Mouse (Mus musculus) intestine, embryonic 16.5 days (tissue): Measurements from ENCODE around the gene Soat2. TPM values are rescaled to one million over a fixed set of nuclear protein-coding genes. Genes with fewer than 3 reads are reported as not detected.

ENCODE experiments used
- ATAC-seq: fragments of 200-750 bp; cut with Nextera tagmentation; 2 replicates; pipeline ENCODE4 v1.8.0; 2017; ENCODE audit warnings: moderate TSS enrichment, moderate library complexity
- H3K27ac ChIP-seq: fragments of 300-500 bp; sonication (generic); 2 replicates; pipeline ENCODE4 v1.5.1; 2014; ENCODE audit warnings: mild to moderate bottlenecking, low read length
- H3K27me3 ChIP-seq: fragments of 300-500 bp; sonication (generic); replicated peaks from 2 replicates; pipeline ENCODE4 v1.6.1; 2014; ENCODE audit warnings: low read length, control low read depth, mixed read lengths; ENCODE audit not compliant: control insufficient read depth, insufficient read depth
- H3K36me3 ChIP-seq: fragments of 300-500 bp; sonication (generic); 2 replicates; pipeline ENCODE4 v1.6.1; 2014; ENCODE audit warnings: low read length, control low read depth; ENCODE audit not compliant: control insufficient read depth, insufficient read depth
- H3K4me1 ChIP-seq: fragments of 300-500 bp; sonication (generic); 2 replicates; pipeline ENCODE4 v1.6.1; 2014; ENCODE audit warnings: low read length, control low read depth, mixed read lengths; ENCODE audit not compliant: control insufficient read depth, insufficient read depth
- H3K4me2 ChIP-seq: fragments of 300-500 bp; sonication (generic); 2 replicates; pipeline ENCODE4 v1.6.1; 2014; ENCODE audit warnings: low read depth, low read length, control low read depth
- H3K4me3 ChIP-seq: fragments of 300-500 bp; sonication (generic); 2 replicates; pipeline ENCODE4 v1.5.1; 2014; ENCODE audit warnings: mild to moderate bottlenecking, low read length
- H3K9ac ChIP-seq: fragments of 300-500 bp; sonication (generic); 2 replicates; pipeline ENCODE4 v1.6.1; 2014; ENCODE audit warnings: low read depth, low read length
- H3K9me3 ChIP-seq: fragments of 300-500 bp; sonication (generic); 2 replicates; pipeline ENCODE4 v1.6.1; 2016; ENCODE audit warnings: low read length, control low read depth; ENCODE audit not compliant: control insufficient read depth
- WGBS: fragments of 180-500 bp; shearing (Covaris S2); extraction: QIAGEN DNeasy Blood & Tissue Kit; methylation state at CpG from one replicate; pipeline ENCODE4 v1.1.7; 2014; 5-methylcytosine and 5-hydroxymethylcytosine counted together
- polyA plus RNA-seq: library from polyadenylated mRNA; unstranded; fragments of >200 nt; fragmentation: Nextera tagmentation; extraction: Ambion mirVana; gene quantifications from 2 replicates; pipeline ENCODE4 v1.2.1, GENCODE M21; 2015

The Soat2 gene
- polyA plus RNA-seq, 1 experiment from 2014 or later = 25.0 TPM

- no peak overlapping the region for H3K4me2 ChIP-seq
- H3K4me1 ChIP-seq = peaks cover 16% of the 10 kb centered on the region; the same call in 1 of the 2 replicates
- no peak overlapping the region for H3K27ac ChIP-seq
- no peak for ATAC-seq
- WGBS = 94% methylated on average over 6 of the region's 6 CpGs
- H3K4me3 ChIP-seq = no peak overlapping the region
- no peaks in the 10 kb centered on the region for H3K27me3 ChIP-seq
- no peak overlapping the region for H3K9ac ChIP-seq
- peaks cover 26% of the 10 kb centered on the region; the same call in 1 of the 2 replicates for H3K36me3 ChIP-seq
- H3K9me3 ChIP-seq = no peaks in the 10 kb centered on the region
Observed at GRCm38 (mm10) chr15:102112181-102112580, 38.1 kb upstream of the Soat2 start.

DNA sequence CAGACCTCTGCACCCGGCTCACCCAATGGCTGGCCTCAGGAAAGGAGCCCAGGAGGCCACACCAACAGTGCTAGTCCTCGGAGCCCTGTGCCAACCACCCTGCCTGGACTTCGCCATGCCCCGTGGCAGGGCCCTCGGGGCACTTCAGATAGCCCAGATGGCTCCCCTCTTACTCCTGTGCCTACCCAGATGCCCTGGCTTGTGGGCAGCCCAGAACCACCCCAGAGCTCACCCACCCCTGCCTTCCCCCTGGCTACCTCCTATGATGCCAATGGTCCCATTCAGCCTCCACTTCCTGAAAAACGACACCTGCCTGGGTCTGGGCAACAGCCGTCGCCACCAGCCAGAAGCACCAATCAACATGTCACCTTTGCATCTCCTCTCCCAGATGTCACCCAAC is 37.5 kb upstream of the Soat2 start:
- H3K27ac ChIP-seq = no peak overlapping the region
- H3K9ac ChIP-seq = no peak overlapping the region
- no peaks in the 10 kb centered on the region for H3K27me3 ChIP-seq
- H3K36me3 ChIP-seq = peaks cover 28% of the 10 kb centered on the region; the same call in 1 of the 2 replicates
- no peak overlapping the region for H3K4me2 ChIP-seq
- ATAC-seq = no peak
- H3K9me3 ChIP-seq = no peaks in the 10 kb centered on the region
- H3K4me3 ChIP-seq = no peak overlapping the region
- 78% methylated on average over 8 of the region's 8 CpGs for WGBS
- H3K4me1 ChIP-seq = peaks cover 14% of the 10 kb centered on the region; the same call in 1 of the 2 replicates

DNA sequence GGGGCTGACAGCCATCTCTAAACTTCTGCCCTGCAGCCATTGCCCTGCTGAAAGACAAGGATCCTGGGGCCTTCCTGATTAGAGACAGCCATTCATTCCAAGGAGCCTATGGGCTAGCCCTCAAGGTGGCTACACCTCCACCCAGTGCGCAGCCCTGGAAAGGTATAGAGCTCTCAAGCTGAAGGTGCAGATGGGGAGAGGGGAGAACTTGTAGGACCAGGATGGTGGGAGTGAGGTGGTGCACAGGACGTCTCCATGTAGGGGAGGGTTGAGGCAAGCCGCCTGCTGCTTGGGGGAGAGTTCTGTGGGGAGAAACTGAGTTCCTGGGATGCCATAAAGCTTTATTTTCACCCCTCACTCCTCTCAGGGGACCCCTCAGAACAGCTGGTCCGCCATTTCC is 36.7 kb upstream of the Soat2 start:
- H3K9ac ChIP-seq = no peak overlapping the region
- 79% methylated on average over 4 of the region's 4 CpGs for WGBS

GRCm38 (mm10) chr15:102114651-102115260 is 35.6 kb upstream of the Soat2 start:
- WGBS = 87% methylated on average over 7 of the region's 7 CpGs
- Histone ChIP-seq H3K4me3 (no peak overlapping the region), H3K4me2 (no peak overlapping the region), H3K9me3 (no peaks in the 10 kb centered on the region), H3K4me1 (peaks cover 10% of the 10 kb centered on the region; the same call in 1 of the 2 replicates), H3K27ac (no peak overlapping the region), H3K27me3 (no peaks in the 10 kb centered on the region), H3K9ac (no peak overlapping the region), H3K36me3 (peaks cover 15% of the 10 kb centered on the region)
- no peak for ATAC-seq

More for the DNA sequence above, 36.7 kb upstream of the Soat2 start:
- Histone ChIP-seq H3K27ac (no peak overlapping the region), H3K4me3 (no peak overlapping the region), H3K4me2 (no peak overlapping the region), H3K9me3 (no peaks in the 10 kb centered on the region), H3K36me3 (peaks cover 22% of the 10 kb centered on the region), H3K4me1 (peaks cover 11% of the 10 kb centered on the region; the same call in 1 of the 2 replicates), H3K27me3 (no peaks in the 10 kb centered on the region)
- ATAC-seq = no peak

DNA sequence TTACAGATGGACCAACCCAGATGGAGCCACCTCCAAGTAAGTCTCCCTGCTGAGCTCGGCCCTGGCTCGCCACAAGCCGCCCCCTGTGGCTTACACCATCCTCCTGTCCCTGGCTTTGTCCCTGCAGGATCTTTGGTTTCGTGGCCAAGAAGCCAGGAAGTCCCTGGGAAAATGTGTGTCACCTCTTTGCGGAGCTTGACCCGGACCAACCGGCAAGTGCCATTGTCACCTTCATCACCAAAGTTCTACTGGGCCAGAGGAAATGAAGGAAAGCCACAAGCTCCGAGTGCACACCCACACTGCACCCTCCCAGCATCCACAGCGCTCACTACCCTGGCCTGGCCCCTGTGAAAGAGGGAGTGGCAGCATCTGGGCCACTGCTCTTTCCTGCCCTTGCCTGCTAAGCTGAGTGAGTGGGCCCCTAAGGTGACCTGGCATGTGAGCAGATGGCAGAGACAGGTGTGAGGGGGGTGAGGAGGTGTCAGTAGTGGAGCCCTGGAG is 34.5 kb upstream of the Soat2 start:
- 70% methylated on average over 9 of the region's 9 CpGs for WGBS
- no peak overlapping the region for H3K4me3 ChIP-seq
- ATAC-seq = peak; percentile 75

GRCm38 (mm10) chr15:102116753-102117415 is 33.4 kb upstream of the Soat2 start:
- peaks cover 12% of the 10 kb centered on the region for H3K36me3 ChIP-seq
- 69% methylated on average over 11 of the region's 11 CpGs for whole genome bisulfite sequencing

More for the DNA sequence above, 34.5 kb upstream of the Soat2 start:
- no peaks in the 10 kb centered on the region for H3K27me3 ChIP-seq
- H3K9ac ChIP-seq = no peak overlapping the region
- H3K4me1 ChIP-seq = peaks cover 10% of the 10 kb centered on the region; the same call in 1 of the 2 replicates
- no peak overlapping the region for H3K27ac ChIP-seq
- H3K36me3 ChIP-seq = peaks cover 12% of the 10 kb centered on the region
- H3K9me3 ChIP-seq = no peaks in the 10 kb centered on the region
- H3K4me2 ChIP-seq = no peak overlapping the region

DNA sequence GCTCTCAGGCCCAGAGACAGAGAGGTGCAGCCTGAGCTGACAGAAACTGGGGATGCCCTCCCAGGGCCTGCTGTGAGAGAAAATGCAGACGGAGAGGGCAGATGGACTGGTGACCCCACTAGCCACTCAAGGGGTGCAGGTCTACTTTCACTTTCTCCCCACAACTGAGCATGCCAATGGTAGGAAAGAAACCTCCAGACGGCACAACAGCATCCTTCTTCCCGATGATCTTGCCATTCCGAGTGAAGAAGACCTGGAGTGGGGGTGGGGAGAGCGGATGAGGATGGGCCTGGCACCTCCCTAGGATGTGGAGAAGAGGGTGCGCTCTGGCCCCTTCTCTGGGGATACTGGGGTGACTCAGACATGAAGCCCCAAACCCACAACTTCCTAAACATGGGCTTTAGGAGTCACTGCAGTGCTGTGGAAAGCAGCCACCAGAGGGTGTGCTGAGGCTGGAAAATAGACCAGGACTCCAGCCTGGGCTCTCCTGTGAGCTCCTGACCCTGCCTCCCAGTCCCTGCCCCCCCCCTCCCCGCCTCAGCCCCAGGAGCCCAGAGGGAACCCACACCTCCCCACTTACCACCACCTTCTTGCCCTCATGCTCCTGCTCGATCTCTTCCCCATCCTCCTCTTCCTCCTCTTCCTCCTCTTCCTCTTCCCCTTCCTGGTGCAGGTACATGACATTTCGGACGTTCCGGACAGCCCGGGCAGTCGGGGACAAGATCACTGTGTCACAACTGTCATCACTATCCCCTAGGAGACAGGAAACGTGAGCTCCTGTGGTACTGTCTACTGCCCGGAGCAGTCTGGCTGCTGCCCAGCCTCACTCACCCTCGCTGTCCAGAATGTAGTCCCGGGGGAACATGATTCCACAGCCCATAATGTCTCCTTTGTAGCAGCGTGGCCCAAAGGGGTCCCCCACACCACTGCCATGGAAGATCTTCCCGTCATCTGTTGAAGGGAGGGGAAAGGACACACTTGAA is 32.6 kb upstream of the Soat2 start:
- no peak overlapping the region for H3K27ac ChIP-seq
- no peak overlapping the region for H3K4me3 ChIP-seq
- ATAC-seq = no peak
- WGBS = 74% methylated on average over 18 of the region's 19 CpGs
- H3K4me2 ChIP-seq = no peak overlapping the region
- no peaks in the 10 kb centered on the region for H3K9me3 ChIP-seq
- no peak overlapping the region for H3K9ac ChIP-seq
- no peaks in the 10 kb centered on the region for H3K27me3 ChIP-seq
- peaks cover 10% of the 10 kb centered on the region; the same call in 1 of the 2 replicates for H3K4me1 ChIP-seq
- peaks cover 12% of the 10 kb centered on the region for H3K36me3 ChIP-seq

More at GRCm38 (mm10) chr15:102116753-102117415, 33.4 kb upstream of the Soat2 start:
- Histone ChIP-seq H3K9me3 (no peaks in the 10 kb centered on the region), H3K4me2 (no peak overlapping the region), H3K9ac (no peak overlapping the region), H3K27ac (no peak overlapping the region), H3K4me1 (peaks cover 10% of the 10 kb centered on the region; the same call in 1 of the 2 replicates), H3K27me3 (no peaks in the 10 kb centered on the region), H3K4me3 (no peak overlapping the region)
- ATAC-seq = no peak

DNA sequence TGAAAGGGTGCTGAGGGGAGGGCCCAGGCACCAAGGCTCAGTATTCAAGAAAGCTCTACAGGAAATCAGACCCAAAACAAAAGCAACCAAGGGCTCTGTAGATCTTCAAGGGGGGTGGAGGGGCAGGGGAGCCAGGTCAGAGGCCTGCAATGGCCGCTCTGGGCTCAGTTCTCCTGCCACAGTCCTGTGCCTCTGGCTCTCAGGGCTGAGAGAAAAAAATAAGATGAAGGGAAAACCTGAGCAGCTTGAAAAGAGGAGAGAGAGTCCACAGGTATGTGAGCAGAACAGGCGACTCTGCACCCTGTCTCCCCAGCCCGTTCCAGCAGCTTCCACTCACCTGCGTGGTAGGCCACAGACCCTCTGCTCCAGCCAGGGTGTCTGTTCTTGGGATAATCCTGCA is 31.7 kb upstream of the Soat2 start:
- H3K27me3 ChIP-seq = no peaks in the 10 kb centered on the region
- no peak overlapping the region for H3K4me2 ChIP-seq
- no peak for ATAC-seq
- H3K9me3 ChIP-seq = no peaks in the 10 kb centered on the region
- no peak overlapping the region for H3K27ac ChIP-seq
- WGBS = 91% methylated on average over 4 of the region's 4 CpGs
- H3K4me3 ChIP-seq = no peak overlapping the region
- H3K4me1 ChIP-seq = peaks cover 10% of the 10 kb centered on the region; the same call in 1 of the 2 replicates
- H3K9ac ChIP-seq = 0 out of 2 replicates have a peak overlapping the region, but pooled peaks have one; percentile 24
- H3K36me3 ChIP-seq = peaks cover 13% of the 10 kb centered on the region
